Mouse (Mus musculus): ENCODE measurements at regions not wholly inside any gene's neighbourhood (a gene's known extent, or its start where the extent isn't known, plus 50 kb on each side); places are given as distances from the start of the nearest gene placed in this dataset.

DNA sequence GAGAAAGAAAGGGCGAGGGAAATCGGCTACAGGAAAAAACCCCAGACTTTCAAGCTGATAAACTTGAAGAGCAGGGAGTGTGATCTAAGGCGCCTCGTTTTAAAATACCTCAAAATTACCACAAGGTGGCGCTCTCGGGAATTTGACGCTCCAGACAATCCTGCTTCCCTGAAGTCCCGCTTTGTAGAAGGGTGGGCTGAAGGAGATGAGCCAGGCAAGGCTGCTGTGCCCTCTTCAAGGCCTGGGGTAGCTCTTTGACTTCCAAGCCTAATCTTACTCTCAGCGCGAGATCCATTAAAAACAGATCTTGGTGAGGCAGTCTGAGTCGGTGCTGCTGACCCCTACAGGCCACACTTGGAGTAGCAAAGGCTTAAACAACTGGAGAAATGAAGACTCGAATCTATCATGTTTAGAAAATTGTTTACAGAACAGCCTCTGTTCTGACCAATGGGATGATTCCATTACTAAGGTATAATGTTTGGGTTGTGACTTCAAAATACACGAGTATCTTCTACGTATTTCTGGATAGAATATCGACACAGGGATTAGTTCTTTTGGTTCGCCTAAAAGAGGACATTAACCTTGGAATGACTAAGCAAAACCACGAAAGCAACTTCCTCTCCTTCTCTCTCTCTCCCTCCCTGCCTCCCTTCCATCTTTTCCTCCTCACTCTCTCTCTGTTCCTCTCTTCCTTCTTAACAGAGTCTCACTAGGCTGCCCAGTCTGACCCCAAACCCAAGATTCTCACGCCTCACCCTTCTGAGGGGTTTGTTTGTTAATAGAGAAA lies 83.7 kb upstream of the Pik3cg start:
- TF ChIP-seq CTCF (IDR thresholded peaks at IDR 0.05; ENCODE audit: insufficient read depth, low read length) (peak; percentile 83), POLR2A (IDR thresholded peaks at IDR 0.05; ENCODE audit: borderline replicate concordance, extremely low read depth, low read depth, low read length) (no peak)
